Mouse (Mus musculus) liver, postnatal 0 days (tissue): Measurements from ENCODE around the gene Zfp618. TPM values are rescaled to one million over a fixed set of nuclear protein-coding genes. Genes with fewer than 3 reads are reported as not detected.

Experiments
- ATAC-seq: fragments of 200-750 bp; cut with Nextera tagmentation; 2 replicates; pipeline ENCODE4 v1.8.0; 2017; ENCODE audit warnings: mild to moderate bottlenecking, moderate library complexity
- DNase-seq: peaks from one replicate; pipeline ENCODE4 v3.0.0-alpha.2; 2016
- H3K27ac ChIP-seq: fragments of 300-500 bp; sonication (generic); 2 replicates; pipeline ENCODE4 v1.5.1; 2014; ENCODE audit warnings: antibody characterized with exemption, moderate library complexity, mild to moderate bottlenecking, low read depth
- H3K27me3 ChIP-seq: fragments of 300-500 bp; sonication (generic); 2 replicates; pipeline ENCODE4 v1.6.1; 2014; ENCODE audit warnings: low read length, control low read depth, mixed read lengths; ENCODE audit not compliant: insufficient read depth
- H3K36me3 ChIP-seq: fragments of 300-500 bp; sonication (generic); replicated peaks from 2 replicates; pipeline ENCODE4 v1.6.1; 2014; ENCODE audit warnings: mild to moderate bottlenecking, control low read depth, low read length, moderate library complexity, mixed read lengths; ENCODE audit not compliant: insufficient read depth
- H3K4me1 ChIP-seq: fragments of 300-500 bp; sonication (generic); 2 replicates; pipeline ENCODE4 v1.6.1; 2014; ENCODE audit warnings: antibody characterized with exemption, mild to moderate bottlenecking, control low read depth; ENCODE audit not compliant: insufficient read depth
- H3K4me2 ChIP-seq: fragments of 300-500 bp; sonication (generic); 2 replicates; pipeline ENCODE4 v1.6.1; 2014; ENCODE audit warnings: low read depth, mild to moderate bottlenecking, low read length, moderate library complexity, mixed read lengths
- H3K4me3 ChIP-seq: fragments of 300-500 bp; sonication (generic); 2 replicates; pipeline ENCODE4 v1.5.1; 2014; ENCODE audit warnings: low read depth, low read length
- H3K9ac ChIP-seq: fragments of 300-500 bp; sonication (generic); replicated peaks from 2 replicates; pipeline ENCODE4 v1.6.1; 2014; ENCODE audit warnings: mild to moderate bottlenecking, moderate library complexity
- H3K9me3 ChIP-seq: fragments of 300-500 bp; sonication (generic); 2 replicates; pipeline ENCODE4 v1.6.1; 2016; ENCODE audit warnings: mild to moderate bottlenecking, control low read depth, low read length, mixed read lengths
- CTCF ChIP-seq: sonication (generic); IDR thresholded peaks from 2 replicates; pipeline ENCODE4 v1.5.1; 2016; ENCODE audit warnings: antibody characterized with exemption, low read depth
- EP300 ChIP-seq: IDR thresholded peaks from 2 replicates; pipeline ENCODE4 v1.6.1; 2016; ENCODE audit warnings: antibody characterized with exemption, low read depth, mild to moderate bottlenecking
- WGBS: fragments of 180-500 bp; shearing (Covaris S2); extraction: QIAGEN DNeasy Blood & Tissue Kit; methylation state at CpG from one replicate; pipeline ENCODE4 v1.1.7; 2014; ENCODE audit not compliant: insufficient replicate concordance; 5-methylcytosine and 5-hydroxymethylcytosine counted together
- polyA plus RNA-seq: library from polyadenylated mRNA; unstranded; fragments of >200 nt; fragmentation: Nextera tagmentation; extraction: Ambion mirVana; gene quantifications from 2 replicates; pipeline ENCODE4 v1.2.1, GENCODE M21; 2015

Gene Zfp618
- 4.5 and 7.4 TPM in 2 replicates for polyA plus RNA-seq

DNA sequence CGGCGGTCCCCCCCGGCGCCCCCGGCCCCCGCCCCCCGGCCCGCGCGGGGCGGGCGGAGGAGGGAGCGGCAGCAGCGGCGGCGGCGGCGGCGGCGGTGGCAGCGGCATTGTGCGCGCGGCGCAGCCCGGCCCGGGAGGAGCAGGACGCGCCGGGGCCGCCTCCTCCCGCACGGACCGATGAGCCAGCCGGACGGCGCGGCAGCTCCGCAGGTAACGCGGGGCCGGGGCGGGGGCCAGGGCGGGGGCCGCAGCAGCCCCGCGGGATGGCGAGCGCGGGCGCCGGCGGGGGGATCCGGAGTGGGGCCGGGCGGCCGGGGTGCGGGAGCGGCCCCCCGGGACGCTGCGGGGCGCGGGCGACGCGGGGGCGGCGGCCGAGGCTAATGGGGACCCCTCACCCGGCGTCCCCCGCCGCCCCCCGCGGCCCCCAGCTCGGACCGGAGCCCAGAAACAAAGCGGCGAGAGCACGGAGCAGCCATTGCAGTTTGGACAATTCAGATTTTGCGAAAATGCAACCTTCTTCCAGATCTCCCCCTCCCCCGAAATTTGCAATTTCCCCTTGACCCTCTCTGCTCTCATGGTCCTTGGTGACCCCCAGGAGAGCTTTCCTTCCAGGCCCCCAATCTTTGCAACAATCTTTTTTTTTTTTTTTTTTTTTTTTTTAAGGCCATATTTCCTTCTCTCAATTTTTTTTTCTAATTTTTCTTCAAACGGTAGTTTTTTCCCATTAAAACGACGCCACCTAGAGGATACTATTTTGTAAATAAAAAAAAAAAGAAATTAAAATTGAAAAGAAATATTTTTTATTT, at the start of gene Zfp618:
Gene Zfp618 (plus strand): TSS at position 77 of the 806 bp plus-strand sequence.
- no peaks in the 10 kb centered on the region for H3K9me3 ChIP-seq
- TF ChIP-seq EP300 (no peak), CTCF (no peak)
- ATAC-seq (peak; percentile 60), DNase-seq (peak; percentile 26)
- H3K4me1 ChIP-seq, result peaks cover 9% of the 10 kb centered on the region
- peak within 1 kb of the TSS; percentile 63 for H3K4me3 ChIP-seq
- WGBS, result 1% methylated on average over 26 of the region's 86 CpGs
- 0 out of 2 replicates have a peak, but pooled peaks cover 7% of the 10 kb centered on the region for H3K27me3 ChIP-seq
- peak within 1 kb of the TSS; percentile 86 for H3K27ac ChIP-seq
- H3K36me3 ChIP-seq, result no peaks in the 10 kb centered on the region
- peak within 1 kb of the TSS; percentile 84 for H3K9ac ChIP-seq
- H3K4me2 ChIP-seq, result peak within 1 kb of the TSS; percentile 63

DNA sequence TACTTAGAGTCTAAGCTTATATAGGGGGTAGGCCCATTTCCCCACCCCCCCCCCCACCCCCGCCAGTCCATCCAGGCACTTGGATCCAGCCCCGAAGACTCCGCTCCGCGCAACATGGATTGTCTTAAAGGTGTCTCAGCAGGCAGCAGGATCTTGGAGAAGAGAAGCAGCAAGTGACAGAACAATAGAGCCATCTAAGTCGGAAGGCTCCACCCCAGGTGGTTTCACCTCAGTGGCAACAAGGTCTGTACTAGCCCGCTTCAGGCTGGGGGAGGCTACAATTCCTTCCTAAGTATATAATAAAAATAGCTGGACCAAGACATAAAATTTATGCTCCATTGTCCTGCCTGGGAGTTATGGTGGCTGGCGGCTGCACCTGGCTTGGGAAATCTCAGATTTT, 48.3 kb upstream of the Zfp618 start:
- Histone ChIP-seq H3K4me2 (no peak overlapping the region), H3K27me3 (no peaks in the 10 kb centered on the region), H3K9ac (no peak overlapping the region), H3K9me3 (no peaks in the 10 kb centered on the region), H3K36me3 (no peaks in the 10 kb centered on the region), H3K4me3 (no peak overlapping the region), H3K4me1 (no peaks in the 10 kb centered on the region), H3K27ac (no peak overlapping the region)
- no peak for TF ChIP-seq CTCF
- TF ChIP-seq EP300, result no peak
- WGBS, result 83% methylated on average over 8 of the region's 8 CpGs
- ATAC-seq, result no peak
- DNase-seq, result no peak

DNA sequence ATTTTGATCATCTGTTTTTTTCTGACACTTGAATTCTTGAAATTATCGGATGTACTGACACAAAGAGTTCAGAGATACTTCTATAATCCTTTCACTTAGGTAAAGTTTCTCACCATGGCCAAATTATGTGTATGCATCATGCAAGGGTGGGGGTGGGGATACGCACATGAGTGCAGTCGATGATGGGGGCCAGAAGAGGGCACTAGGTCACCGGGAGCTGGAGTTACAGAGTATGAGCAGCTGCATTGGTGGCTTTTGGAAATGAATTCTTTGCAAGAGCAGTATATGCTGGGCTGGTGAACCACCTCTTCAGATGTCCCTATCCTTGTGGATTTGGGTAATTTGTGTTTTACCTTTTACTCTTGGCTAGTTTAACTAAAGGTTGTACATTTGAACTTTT, 31.6 kb upstream of the Zfp618 start:
- Histone ChIP-seq H3K36me3 (no peaks in the 10 kb centered on the region), H3K4me2 (no peak overlapping the region), H3K27ac (no peak overlapping the region), H3K4me3 (no peak overlapping the region), H3K9me3 (no peaks in the 10 kb centered on the region), H3K27me3 (no peaks in the 10 kb centered on the region), H3K9ac (no peak overlapping the region), H3K4me1 (no peaks in the 10 kb centered on the region)
- WGBS, result 79% methylated on average over 4 of the region's 4 CpGs
- DNase-seq (no peak), ATAC-seq (no peak)
- TF ChIP-seq EP300 (no peak), CTCF (peak; percentile 32; the same call in 1 of the 2 replicates)

DNA sequence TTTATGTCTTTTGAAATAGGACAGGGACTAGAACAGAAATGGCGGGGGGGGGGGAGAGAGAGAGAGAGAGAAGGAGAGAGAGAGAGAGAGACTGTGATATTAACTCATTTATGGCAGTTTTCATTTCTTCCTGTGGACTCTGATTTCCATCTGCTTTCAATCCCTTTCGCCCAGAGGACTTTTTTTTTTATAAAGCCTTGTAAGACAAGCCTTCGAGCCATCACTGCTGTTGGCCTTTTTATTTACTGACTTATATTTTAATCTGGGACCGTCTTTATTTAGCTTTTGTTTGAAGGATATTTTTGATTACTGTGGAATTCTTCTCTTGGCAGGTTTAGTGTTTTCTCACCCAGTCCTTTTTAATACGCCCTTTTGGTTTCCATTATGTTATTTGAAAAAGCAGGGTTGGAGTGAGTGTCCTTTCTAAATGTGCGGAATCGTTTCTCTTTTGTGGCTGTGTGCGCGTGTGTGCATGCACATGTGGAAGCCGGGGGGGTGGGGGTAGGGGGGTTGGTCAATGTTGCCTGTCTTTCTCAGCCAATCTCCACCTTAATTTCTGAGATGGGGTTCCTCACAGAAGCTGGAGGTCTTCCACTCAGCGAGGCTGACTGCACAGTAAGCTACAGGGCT, 29.7 kb upstream of the Zfp618 start:
- Histone ChIP-seq H3K9me3 (no peaks in the 10 kb centered on the region), H3K4me1 (no peaks in the 10 kb centered on the region), H3K27ac (no peak overlapping the region), H3K36me3 (no peaks in the 10 kb centered on the region), H3K27me3 (no peaks in the 10 kb centered on the region), H3K9ac (no peak overlapping the region), H3K4me3 (no peak overlapping the region), H3K4me2 (no peak overlapping the region)
- no peak for TF ChIP-seq CTCF
- no peak for DNase-seq
- no peak for ATAC-seq
- WGBS, result 82% methylated on average over 11 of the region's 11 CpGs

DNA sequence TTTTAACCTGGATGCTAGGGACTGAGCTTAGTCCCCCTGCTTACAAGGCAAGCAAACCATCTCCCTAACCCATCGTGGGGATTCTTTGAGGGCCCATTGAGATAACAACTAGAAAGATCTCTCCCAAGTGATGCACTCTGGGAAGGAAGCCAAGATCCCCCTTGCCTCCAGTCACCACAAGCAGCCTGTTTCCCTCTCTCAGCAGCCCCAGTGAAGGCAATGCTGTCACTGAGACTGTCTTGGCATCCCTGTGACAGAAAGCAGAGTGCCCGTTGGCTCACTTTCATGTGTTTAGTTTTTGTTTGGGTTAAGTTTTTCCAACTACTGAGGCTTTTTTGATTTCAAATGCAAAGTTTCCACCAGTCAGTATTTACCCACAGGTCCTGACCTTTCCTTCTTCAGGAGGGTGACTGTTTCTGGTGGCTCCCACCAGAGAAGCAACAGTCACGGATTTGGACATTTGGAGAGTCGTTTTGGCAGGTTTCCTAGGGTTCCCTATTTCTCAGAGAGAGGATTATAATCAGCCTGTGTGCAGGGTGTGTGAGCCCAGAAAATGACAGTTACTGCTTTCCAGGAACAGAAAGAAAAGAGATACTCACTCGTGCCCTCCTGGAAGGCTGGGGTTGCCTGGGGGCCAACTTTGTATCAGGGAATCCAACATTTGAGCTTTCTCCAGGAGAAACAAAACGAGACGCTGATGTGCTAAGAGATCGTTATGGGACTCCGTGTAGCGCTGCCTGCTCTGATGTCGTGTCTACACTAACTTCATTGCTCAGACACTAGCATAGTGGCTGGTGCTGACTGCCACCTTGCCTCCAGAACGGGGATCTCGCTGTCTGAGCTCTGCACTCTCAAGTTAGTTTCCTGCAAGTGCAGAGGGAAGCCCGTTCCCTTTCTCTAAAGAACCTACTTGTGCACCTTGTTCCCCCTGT, 23.1 kb upstream of the Zfp618 start:
- TF ChIP-seq EP300, result no peak
- no peak for TF ChIP-seq CTCF
- H3K9ac ChIP-seq, result no peak overlapping the region
- DNase-seq (no peak), ATAC-seq (no peak)
- H3K36me3 ChIP-seq, result no peaks in the 10 kb centered on the region
- 61% methylated on average over 14 of the region's 14 CpGs for whole genome bisulfite sequencing
- H3K9me3 ChIP-seq, result no peaks in the 10 kb centered on the region
- H3K4me3 ChIP-seq, result no peak overlapping the region
- no peaks in the 10 kb centered on the region for H3K4me1 ChIP-seq
- H3K27me3 ChIP-seq, result no peaks in the 10 kb centered on the region
- H3K4me2 ChIP-seq, result no peak overlapping the region
- H3K27ac ChIP-seq, result no peak overlapping the region
